Mouse (Mus musculus) heart, embryonic 12.5 days (tissue): ENCODE results near the gene Cadm1. TPM values are rescaled to one million over a fixed set of nuclear protein-coding genes. Genes with fewer than 3 reads are reported as not detected.

Source experiments
- ATAC-seq: fragments of 200-750 bp; cut with Nextera tagmentation; 2 replicates; pipeline ENCODE4 v1.8.0; 2017; ENCODE audit warnings: moderate TSS enrichment, moderate library complexity; ENCODE audit not compliant: insufficient number of reproducible peaks, low FRiP score
- H3K27ac ChIP-seq: fragments of 300-500 bp; sonication (generic); 2 replicates; pipeline ENCODE4 v1.5.1; 2016; ENCODE audit warnings: mild to moderate bottlenecking, moderate library complexity; ENCODE audit not compliant: poor library complexity, severe bottlenecking
- H3K27me3 ChIP-seq: fragments of 300-500 bp; sonication (generic); replicated peaks from 2 replicates; pipeline ENCODE4 v1.6.1; 2016; ENCODE audit warnings: mild to moderate bottlenecking, moderate library complexity
- H3K36me3 ChIP-seq: fragments of 300-500 bp; sonication (generic); 2 replicates; pipeline ENCODE4 v1.6.1; 2016; ENCODE audit warnings: mild to moderate bottlenecking, moderate library complexity
- H3K4me1 ChIP-seq: fragments of 300-500 bp; sonication (generic); replicated peaks from 2 replicates; pipeline ENCODE4 v1.6.1; 2016; ENCODE audit warnings: mild to moderate bottlenecking
- H3K4me2 ChIP-seq: fragments of 300-500 bp; sonication (generic); 2 replicates; pipeline ENCODE4 v1.6.1; 2016; ENCODE audit warnings: mild to moderate bottlenecking, moderate library complexity
- H3K4me3 ChIP-seq: fragments of 300-500 bp; sonication (generic); 2 replicates; pipeline ENCODE4 v1.5.1; 2016; ENCODE audit warnings: mild to moderate bottlenecking
- H3K9ac ChIP-seq: fragments of 300-500 bp; sonication (generic); 2 replicates; pipeline ENCODE4 v1.6.1; 2016; ENCODE audit warnings: mild to moderate bottlenecking, moderate library complexity
- H3K9me3 ChIP-seq: fragments of 300-500 bp; sonication (generic); replicated peaks from 2 replicates; pipeline ENCODE4 v1.6.1; 2016; ENCODE audit warnings: mild to moderate bottlenecking, moderate library complexity
- WGBS: fragments of 180-500 bp; shearing (Covaris S2); methylation state at CpG from one replicate; pipeline ENCODE4 v1.1.7; 2016; 5-methylcytosine and 5-hydroxymethylcytosine counted together
- polyA plus RNA-seq: library from polyadenylated mRNA; unstranded; fragments of >200 nt; fragmentation: Nextera tagmentation; extraction: Ambion mirVana; gene quantifications from 2 replicates; pipeline ENCODE4 v1.2.1, GENCODE M21; 2016

Cadm1 gene
- polyA plus RNA-seq, 1 experiment from 2014 or later: 18.7 TPM

DNA sequence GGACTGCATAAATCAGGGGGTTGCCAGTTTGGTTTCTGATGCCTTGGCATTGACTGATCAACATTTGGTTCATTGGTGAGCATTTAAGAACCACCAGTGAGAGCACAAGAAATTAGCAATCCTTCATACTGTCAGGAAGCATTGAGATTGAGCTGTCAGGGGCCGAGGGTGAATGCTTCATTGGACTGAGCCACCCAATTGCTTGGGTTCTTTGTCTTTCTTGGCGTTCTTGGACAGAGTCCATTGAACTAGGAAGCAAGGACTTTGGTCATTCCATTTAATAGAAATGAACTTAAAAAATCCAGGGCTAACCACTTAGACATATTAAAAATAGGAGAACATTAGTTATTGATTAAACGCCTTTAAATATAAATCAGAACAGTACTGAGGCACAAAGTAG, 214.9 kb downstream of the Cadm1 start:
- 86% methylated on average over 3 of the region's 3 CpGs for WGBS
- Histone ChIP-seq H3K27ac (no peak overlapping the region), H3K9ac (no peak overlapping the region), H3K9me3 (no peaks in the 10 kb centered on the region), H3K4me2 (no peak overlapping the region), H3K4me1 (no peaks in the 10 kb centered on the region), H3K36me3 (no peaks in the 10 kb centered on the region), H3K4me3 (no peak overlapping the region), H3K27me3 (no peaks in the 10 kb centered on the region)
- no peak for ATAC-seq

DNA sequence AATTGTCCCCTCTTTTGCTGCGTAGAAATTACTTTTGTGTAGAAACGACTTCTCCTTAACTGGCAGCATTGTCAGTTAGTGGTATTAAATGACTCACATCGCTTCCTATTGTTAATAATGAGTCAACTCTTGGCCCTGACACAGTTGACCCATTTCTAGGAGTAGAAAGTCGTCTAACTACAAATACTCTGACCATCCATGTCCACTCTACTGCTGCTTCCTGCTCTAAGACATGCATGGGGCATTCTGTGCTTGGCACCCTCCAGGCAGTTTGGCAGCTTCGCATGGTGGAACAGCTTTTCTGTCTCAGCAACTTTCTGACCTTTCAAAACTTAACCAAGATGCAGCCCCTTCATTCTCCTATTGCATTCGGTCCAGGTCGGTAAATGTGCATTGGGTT, 215.7 kb downstream of the Cadm1 start:
- H3K4me1 ChIP-seq: no peaks in the 10 kb centered on the region
- no peak overlapping the region for H3K27ac ChIP-seq
- no peak for ATAC-seq
- no peaks in the 10 kb centered on the region for H3K27me3 ChIP-seq
- H3K4me2 ChIP-seq: no peak overlapping the region
- H3K4me3 ChIP-seq: no peak overlapping the region
- 86% methylated on average over 7 of the region's 7 CpGs for WGBS
- no peaks in the 10 kb centered on the region for H3K9me3 ChIP-seq
- H3K9ac ChIP-seq: no peak overlapping the region
- no peaks in the 10 kb centered on the region for H3K36me3 ChIP-seq

- WGBS: 48% methylated on average over 5 of the region's 5 CpGs
- Histone ChIP-seq H3K4me1 (peaks cover 13% of the 10 kb centered on the region), H3K9me3 (no peaks in the 10 kb centered on the region), H3K4me2 (no peak overlapping the region), H3K9ac (no peak overlapping the region), H3K27ac (no peak overlapping the region), H3K36me3 (no peaks in the 10 kb centered on the region), H3K27me3 (no peaks in the 10 kb centered on the region), H3K4me3 (no peak overlapping the region)
- no peak for ATAC-seq
These were observed 219.2 kb downstream of the Cadm1 start for GRCm38 (mm10) chr9:47749160-47749559.

- Histone ChIP-seq H3K27ac (no peak overlapping the region), H3K4me2 (peak overlapping the region; percentile 11; the same call in 1 of the 2 replicates), H3K27me3 (no peaks in the 10 kb centered on the region), H3K9me3 (no peaks in the 10 kb centered on the region), H3K9ac (no peak overlapping the region), H3K4me1 (peaks cover 13% of the 10 kb centered on the region), H3K4me3 (no peak overlapping the region), H3K36me3 (no peaks in the 10 kb centered on the region)
- no peak for ATAC-seq
- WGBS: 59% methylated on average over 5 of the region's 5 CpGs
These were observed 222.5 kb downstream of the Cadm1 start for GRCm38 (mm10) chr9:47752516-47752915.

GRCm38 (mm10) chr9:47753127-47753526, 223.2 kb downstream of the Cadm1 start:
- H3K9ac ChIP-seq: no peak overlapping the region
- ATAC-seq: no peak
- H3K27me3 ChIP-seq: no peaks in the 10 kb centered on the region
- peaks cover 13% of the 10 kb centered on the region for H3K4me1 ChIP-seq
- no peak overlapping the region for H3K27ac ChIP-seq
- H3K4me3 ChIP-seq: no peak overlapping the region
- H3K9me3 ChIP-seq: no peaks in the 10 kb centered on the region
- H3K4me2 ChIP-seq: no peak overlapping the region
- WGBS: 76% methylated on average over 7 of the region's 7 CpGs
- H3K36me3 ChIP-seq: no peaks in the 10 kb centered on the region

DNA sequence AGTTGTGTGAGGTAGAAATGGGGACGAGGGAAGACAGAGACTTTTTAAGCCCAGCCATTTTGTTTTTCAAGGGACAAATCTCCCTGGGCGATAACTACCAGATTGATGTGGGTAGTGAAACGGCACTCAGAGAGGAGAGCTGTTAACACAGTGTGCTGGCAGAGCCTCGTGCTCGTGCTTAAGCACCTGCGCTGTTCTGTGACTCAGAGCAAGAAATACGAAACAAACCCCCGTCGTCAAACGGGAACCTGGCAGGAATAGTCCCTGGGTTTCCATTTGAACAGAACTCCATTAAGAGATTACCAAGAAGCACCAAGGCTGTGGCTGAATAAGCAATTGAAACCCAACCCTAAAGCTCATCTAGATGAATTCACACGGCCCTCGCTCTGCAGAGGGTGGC, 225.1 kb downstream of the Cadm1 start:
- WGBS: 59% methylated on average over 12 of the region's 12 CpGs
- Histone ChIP-seq H3K9ac (no peak overlapping the region), H3K9me3 (no peaks in the 10 kb centered on the region), H3K36me3 (no peaks in the 10 kb centered on the region), H3K4me1 (peaks cover 14% of the 10 kb centered on the region), H3K4me2 (peak overlapping the region; percentile 30; the same call in 1 of the 2 replicates), H3K27ac (no peak overlapping the region), H3K4me3 (no peak overlapping the region), H3K27me3 (no peaks in the 10 kb centered on the region)
- no peak for ATAC-seq

GRCm38 (mm10) chr9:47757798-47758197, 227.8 kb downstream of the Cadm1 start:
- WGBS: 90% methylated on average over 2 of the region's 2 CpGs
- ATAC-seq: no peak
- no peaks in the 10 kb centered on the region for H3K27me3 ChIP-seq

GRCm38 (mm10) chr9:47758320-47758719, 228.3 kb downstream of the Cadm1 start:
- 74% methylated on average over 3 of the region's 3 CpGs for WGBS
- no peaks in the 10 kb centered on the region for H3K9me3 ChIP-seq
- no peak for ATAC-seq

More at GRCm38 (mm10) chr9:47757798-47758197, 227.8 kb downstream of the Cadm1 start:
- Histone ChIP-seq H3K36me3 (no peaks in the 10 kb centered on the region), H3K4me1 (peaks cover 16% of the 10 kb centered on the region), H3K9me3 (no peaks in the 10 kb centered on the region), H3K4me2 (no peak overlapping the region), H3K4me3 (no peak overlapping the region), H3K27ac (no peak overlapping the region), H3K9ac (no peak overlapping the region)

GRCm38 (mm10) chr9:47759807-47760206, 229.8 kb downstream of the Cadm1 start:
- no peaks in the 10 kb centered on the region for H3K9me3 ChIP-seq
- H3K36me3 ChIP-seq: no peaks in the 10 kb centered on the region
- H3K9ac ChIP-seq: no peak overlapping the region
- H3K4me3 ChIP-seq: no peak overlapping the region
- no peak for ATAC-seq
- H3K4me1 ChIP-seq: peaks cover 16% of the 10 kb centered on the region
- 73% methylated on average over 7 of the region's 7 CpGs for WGBS
- no peaks in the 10 kb centered on the region for H3K27me3 ChIP-seq
- no peak overlapping the region for H3K4me2 ChIP-seq
- no peak overlapping the region for H3K27ac ChIP-seq

More at GRCm38 (mm10) chr9:47758320-47758719, 228.3 kb downstream of the Cadm1 start:
- Histone ChIP-seq H3K36me3 (no peaks in the 10 kb centered on the region), H3K4me1 (peaks cover 16% of the 10 kb centered on the region), H3K27me3 (no peaks in the 10 kb centered on the region), H3K4me2 (no peak overlapping the region), H3K27ac (no peak overlapping the region), H3K4me3 (no peak overlapping the region), H3K9ac (no peak overlapping the region)

GRCm38 (mm10) chr9:47761601-47762000, 231.6 kb downstream of the Cadm1 start:
- 61% methylated on average over 5 of the region's 5 CpGs for WGBS
- no peaks in the 10 kb centered on the region for H3K36me3 ChIP-seq
- no peaks in the 10 kb centered on the region for H3K9me3 ChIP-seq
- no peak overlapping the region for H3K4me2 ChIP-seq
- H3K27ac ChIP-seq: no peak overlapping the region
- ATAC-seq: no peak
- H3K4me3 ChIP-seq: no peak overlapping the region
- H3K27me3 ChIP-seq: no peaks in the 10 kb centered on the region
- H3K4me1 ChIP-seq: peaks cover 17% of the 10 kb centered on the region
- H3K9ac ChIP-seq: no peak overlapping the region

GRCm38 (mm10) chr9:47762913-47763312, 232.9 kb downstream of the Cadm1 start:
- Histone ChIP-seq H3K4me2 (no peak overlapping the region), H3K4me3 (no peak overlapping the region), H3K4me1 (peaks cover 17% of the 10 kb centered on the region), H3K27ac (no peak overlapping the region), H3K36me3 (no peaks in the 10 kb centered on the region), H3K27me3 (no peaks in the 10 kb centered on the region), H3K9ac (no peak overlapping the region), H3K9me3 (no peaks in the 10 kb centered on the region)
- ATAC-seq: no peak
- WGBS: 75% methylated on average over 5 of the region's 5 CpGs

DNA sequence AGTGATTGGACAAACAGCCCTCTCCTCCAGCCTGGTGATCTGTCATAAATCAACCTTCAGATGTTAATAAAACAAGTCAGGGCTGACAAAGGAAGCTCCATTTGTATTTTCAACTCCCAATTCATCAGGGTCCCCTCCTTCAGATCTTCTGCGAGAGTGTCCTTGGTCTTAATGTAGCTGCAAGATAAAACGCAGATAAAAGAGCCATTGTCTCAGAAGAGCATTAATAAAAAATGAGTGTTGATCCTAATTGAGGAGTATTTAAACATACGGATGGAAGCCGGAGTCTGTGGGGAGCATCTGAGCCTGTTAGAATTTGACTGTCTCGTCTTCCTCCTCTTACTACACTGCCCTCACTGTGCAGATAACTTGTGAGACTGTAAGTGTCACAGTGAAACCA, 234.9 kb downstream of the Cadm1 start:
- ATAC-seq: no peak
- Histone ChIP-seq H3K27ac (no peak overlapping the region), H3K4me1 (peaks cover 17% of the 10 kb centered on the region), H3K9ac (no peak overlapping the region), H3K9me3 (no peaks in the 10 kb centered on the region), H3K4me3 (no peak overlapping the region), H3K27me3 (no peaks in the 10 kb centered on the region), H3K36me3 (no peaks in the 10 kb centered on the region), H3K4me2 (no peak overlapping the region)
- 56% methylated on average over 5 of the region's 5 CpGs for WGBS
